Mouse (Mus musculus) lung, postnatal 0 days (tissue): ENCODE results near the gene Rad51b. TPM values are rescaled to one million over a fixed set of nuclear protein-coding genes. Genes with fewer than 3 reads are reported as not detected.

Experiments used
- ATAC-seq: fragments of 200-750 bp; cut with Nextera tagmentation; 2 replicates; pipeline ENCODE4 v1.8.0; 2017; ENCODE audit warnings: moderate library complexity
- DNase-seq: peaks from one replicate; pipeline ENCODE4 v3.0.0-alpha.2; 2016; ENCODE audit warnings: low spot score
- H3K27ac ChIP-seq: fragments of 300-500 bp; sonication (generic); 2 replicates; pipeline ENCODE4 v1.5.1; 2014; ENCODE audit warnings: antibody characterized with exemption, mild to moderate bottlenecking, low read length, mixed read lengths
- H3K27me3 ChIP-seq: fragments of 300-500 bp; sonication (generic); replicated peaks from 2 replicates; pipeline ENCODE4 v1.6.1; 2014; ENCODE audit warnings: low read length, mixed read lengths; ENCODE audit not compliant: insufficient read depth
- H3K36me3 ChIP-seq: fragments of 300-500 bp; sonication (generic); 2 replicates; pipeline ENCODE4 v1.6.1; 2014; ENCODE audit warnings: low read length, mixed read lengths; ENCODE audit not compliant: insufficient read depth
- H3K4me1 ChIP-seq: fragments of 300-500 bp; sonication (generic); 2 replicates; pipeline ENCODE4 v1.6.1; 2014; ENCODE audit warnings: antibody characterized with exemption, low read depth, low read length, mixed read lengths; ENCODE audit not compliant: insufficient read depth
- H3K4me2 ChIP-seq: fragments of 300-500 bp; sonication (generic); replicated peaks from 2 replicates; pipeline ENCODE4 v1.6.1; 2014; ENCODE audit warnings: low read depth, mild to moderate bottlenecking, low read length, moderate library complexity, mixed read lengths
- H3K4me3 ChIP-seq: fragments of 300-500 bp; sonication (generic); 2 replicates; pipeline ENCODE4 v1.5.1; 2014; ENCODE audit warnings: low read depth, low read length
- H3K9ac ChIP-seq: fragments of 300-500 bp; sonication (generic); replicated peaks from 2 replicates; pipeline ENCODE4 v1.6.1; 2014; ENCODE audit warnings: low read depth, mild to moderate bottlenecking
- H3K9me3 ChIP-seq: fragments of 300-500 bp; sonication (generic); 2 replicates; pipeline ENCODE4 v1.6.1; 2016; ENCODE audit warnings: low read length, mixed read lengths
- CTCF ChIP-seq: IDR thresholded peaks from 2 replicates; pipeline ENCODE4 v1.5.1; 2016; ENCODE audit warnings: antibody characterized with exemption, mild to moderate bottlenecking
- EP300 ChIP-seq: IDR thresholded peaks from 2 replicates; pipeline ENCODE4 v1.6.1; 2016; ENCODE audit warnings: antibody characterized with exemption, mild to moderate bottlenecking, control low read depth
- WGBS: fragments of 180-500 bp; shearing (Covaris S2); extraction: QIAGEN DNeasy Blood & Tissue Kit; methylation state at CpG from one replicate; pipeline ENCODE4 v1.1.7; 2014; 5-methylcytosine and 5-hydroxymethylcytosine counted together
- polyA plus RNA-seq: library from polyadenylated mRNA; unstranded; fragments of >200 nt; fragmentation: Nextera tagmentation; extraction: Ambion mirVana; gene quantifications from 2 replicates; pipeline ENCODE4 v1.2.1, GENCODE M21; 2015

The Rad51b gene
- polyA plus RNA-seq, 1 experiment from 2014 or later, result 1.3 TPM

- no peak overlapping the region for H3K27ac ChIP-seq
- 74% methylated on average over 6 of the region's 6 CpGs for WGBS
- no peak for TF ChIP-seq CTCF
- no peak overlapping the region for H3K9ac ChIP-seq
- ATAC-seq (no peak), DNase-seq (no peak)
- no peaks in the 10 kb centered on the region for H3K27me3 ChIP-seq
- no peaks in the 10 kb centered on the region for H3K9me3 ChIP-seq
- no peaks in the 10 kb centered on the region for H3K4me1 ChIP-seq
- no peak overlapping the region for H3K4me2 ChIP-seq
- no peaks in the 10 kb centered on the region for H3K36me3 ChIP-seq
- no peak overlapping the region for H3K4me3 ChIP-seq
Observed at GRCm38 (mm10) chr12:79341291-79341845, 44.3 kb downstream of the Rad51b start.

GRCm38 (mm10) chr12:79346198-79346733, 49.2 kb downstream of the Rad51b start:
- peaks cover 5% of the 10 kb centered on the region; the same call in 1 of the 2 replicates for H3K4me1 ChIP-seq
- peak overlapping the region; percentile 58 for H3K27ac ChIP-seq
- no peak overlapping the region for H3K4me3 ChIP-seq
- H3K9me3 ChIP-seq, result no peaks in the 10 kb centered on the region
- no peak overlapping the region for H3K4me2 ChIP-seq
- TF ChIP-seq EP300, result no peak
- TF ChIP-seq CTCF, result no peak
- H3K36me3 ChIP-seq, result no peaks in the 10 kb centered on the region
- 47% methylated on average over 5 of the region's 5 CpGs for WGBS
- ATAC-seq, result peak; percentile 22; the same call in 1 of the 2 replicates
- no peak overlapping the region for H3K9ac ChIP-seq
- DNase-seq, result no peak
- H3K27me3 ChIP-seq, result no peaks in the 10 kb centered on the region

- TF ChIP-seq CTCF (peak; percentile 77), EP300 (no peak; the same call in 1 of the 2 replicates)
- Histone ChIP-seq H3K27me3 (no peaks in the 10 kb centered on the region), H3K4me3 (no peak overlapping the region), H3K27ac (no peak overlapping the region), H3K36me3 (no peaks in the 10 kb centered on the region), H3K4me2 (no peak overlapping the region), H3K9me3 (no peaks in the 10 kb centered on the region), H3K4me1 (peaks cover 5% of the 10 kb centered on the region), H3K9ac (no peak overlapping the region)
- WGBS, result 6% methylated on average over 6 of the region's 6 CpGs
- ATAC-seq, result peak; percentile 69
- DNase-seq, result peak; percentile 96
Observed at GRCm38 (mm10) chr12:79347643-79348042, 50.6 kb downstream of the Rad51b start.

DNA sequence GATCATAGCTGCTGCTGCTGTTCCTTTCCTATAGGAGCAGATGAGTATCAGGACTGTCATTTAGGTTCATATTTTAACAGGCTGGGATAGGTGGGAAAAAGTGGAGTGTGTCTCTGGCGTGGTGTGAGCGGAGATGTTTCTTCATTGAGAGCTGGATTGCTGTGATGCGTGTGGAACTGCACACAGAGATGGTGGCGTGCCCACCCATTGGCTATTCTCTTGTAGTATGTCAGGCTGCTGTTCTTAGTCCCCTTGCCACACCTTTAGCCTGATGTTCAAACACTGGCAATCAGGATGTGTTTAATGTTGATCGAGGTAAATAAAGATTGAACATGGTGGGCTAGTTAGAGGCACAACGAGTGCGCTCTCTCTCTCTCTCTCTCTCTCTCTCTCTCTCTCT, 54.4 kb downstream of the Rad51b start:
- no peaks in the 10 kb centered on the region for H3K9me3 ChIP-seq
- DNase-seq (no peak), ATAC-seq (no peak)
- H3K4me3 ChIP-seq, result no peak overlapping the region
- H3K27ac ChIP-seq, result no peak overlapping the region
- WGBS, result 83% methylated on average over 7 of the region's 7 CpGs
- H3K4me1 ChIP-seq, result peaks cover 12% of the 10 kb centered on the region
- H3K9ac ChIP-seq, result no peak overlapping the region
- no peaks in the 10 kb centered on the region for H3K27me3 ChIP-seq
- H3K4me2 ChIP-seq, result no peak overlapping the region
- no peaks in the 10 kb centered on the region for H3K36me3 ChIP-seq
- TF ChIP-seq CTCF (no peak), EP300 (no peak)

DNA sequence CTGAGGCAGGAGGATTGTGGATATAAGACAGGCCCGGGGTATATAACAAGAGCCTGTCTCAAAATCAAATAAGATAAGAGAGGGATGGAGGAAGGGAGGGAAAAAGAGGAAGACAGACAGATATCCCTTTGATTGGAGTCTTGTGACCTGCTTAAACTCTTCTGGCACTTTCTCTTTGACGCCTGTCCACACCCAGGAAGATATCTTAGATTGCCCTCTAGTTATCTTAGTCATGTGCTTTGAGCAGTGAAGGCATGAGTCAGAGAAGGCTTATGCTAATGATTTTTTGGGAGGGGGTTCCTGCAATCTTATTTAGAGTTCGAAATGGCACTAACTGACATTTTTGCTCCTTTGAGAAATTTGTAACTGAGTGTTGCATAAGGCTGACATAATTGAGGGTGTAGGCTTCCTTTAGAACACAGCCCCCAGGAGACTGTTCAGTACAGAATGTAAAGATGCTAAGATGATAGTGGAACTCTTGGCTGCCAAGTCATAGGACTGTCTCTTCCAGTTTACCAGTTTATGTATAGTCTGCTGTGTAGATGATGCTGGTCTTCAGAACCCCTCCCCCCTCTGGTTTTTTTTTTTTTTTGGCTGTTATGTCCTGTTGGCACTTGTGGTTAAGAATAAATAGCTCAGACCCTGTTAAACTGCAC, 55.1 kb downstream of the Rad51b start:
- peak; percentile 96 for TF ChIP-seq EP300
- no peak for TF ChIP-seq CTCF
- H3K36me3 ChIP-seq, result no peaks in the 10 kb centered on the region
- ATAC-seq, result peak; percentile 66
- H3K4me2 ChIP-seq, result no peak overlapping the region
- H3K4me1 ChIP-seq, result peaks cover 10% of the 10 kb centered on the region
- no peak overlapping the region for H3K9ac ChIP-seq
- 48% methylated on average over 3 of the region's 3 CpGs for WGBS
- no peaks in the 10 kb centered on the region for H3K9me3 ChIP-seq
- DNase-seq, result peak; percentile 87
- H3K27ac ChIP-seq, result no peak overlapping the region
- H3K4me3 ChIP-seq, result no peak overlapping the region
- H3K27me3 ChIP-seq, result no peaks in the 10 kb centered on the region

- WGBS, result 22% methylated on average over 3 of the region's 3 CpGs
- H3K27ac ChIP-seq, result no peak overlapping the region
Observed at GRCm38 (mm10) chr12:79352742-79353114, 55.6 kb downstream of the Rad51b start.

More at GRCm38 (mm10) chr12:79352742-79353114, 55.6 kb downstream of the Rad51b start:
- DNase-seq, result no peak
- Histone ChIP-seq H3K27me3 (no peaks in the 10 kb centered on the region), H3K4me2 (no peak overlapping the region), H3K4me3 (no peak overlapping the region), H3K9me3 (no peaks in the 10 kb centered on the region), H3K4me1 (peaks cover 8% of the 10 kb centered on the region; the same call in 1 of the 2 replicates), H3K9ac (no peak overlapping the region), H3K36me3 (no peaks in the 10 kb centered on the region)
- TF ChIP-seq CTCF (no peak), EP300 (no peak)
- ATAC-seq, result no peak
